ENCODE assay signal across 28 mouse cellular contexts in genomic region chr11:5482581-5482980, GRCm38 (mm10).
"Had no signal": no experiment of that assay in that cellular context is flagged by ENCODE, and none has a peak within 500 bp of the region (broad histone marks: within the 10 kb centered on the region; RNA-seq: fewer than 3 reads in every experiment).

No protein-coding gene starts in this region.

- DNase-seq: gastrocnemius, adult 2 months; gastrocnemius, postnatal 10 days; gastrocnemius, postnatal 25 days; heart, adult 2 months; heart, postnatal 14 days; heart, postnatal 4 days; kidney, adult 18-20 months; kidney, adult 8-10 months; kidney, postnatal 10 days; kidney, postnatal 25 days; kidney, postnatal 4 days; liver; liver, embryonic 13.5 days had no signal

- H3K36me3 ChIP-seq: heart, embryonic 13.5 days; heart, embryonic 15.5 days; hindbrain, embryonic 10.5 days; hindbrain, embryonic 12.5 days; intestine, embryonic 15.5 days; limb, embryonic 10.5 days; limb, embryonic 12.5 days; liver, embryonic 13.5 days had no signal

- H3K27me3 ChIP-seq: heart, embryonic 13.5 days; heart, embryonic 15.5 days; hindbrain, embryonic 12.5 days; intestine, embryonic 15.5 days; limb, embryonic 12.5 days; liver, embryonic 13.5 days had no signal

- H3K27ac ChIP-seq: gastrocnemius, adult 2 months; heart, adult 2 months; heart, embryonic 13.5 days; heart, embryonic 15.5 days; hindbrain, embryonic 10.5 days; hindbrain, embryonic 12.5 days; hindbrain, embryonic 14.5 days; intestine, embryonic 15.5 days; layer of hippocampus, adult 2 months; left cerebral cortex, adult 2 months; limb, embryonic 10.5 days; limb, embryonic 12.5 days; liver, embryonic 13.5 days had no signal

- H3K9ac ChIP-seq: heart, embryonic 13.5 days; heart, embryonic 15.5 days; hindbrain, embryonic 12.5 days; hindbrain, embryonic 14.5 days; intestine, embryonic 15.5 days; limb, embryonic 12.5 days; liver, embryonic 13.5 days had no signal

- ATAC-seq: hindbrain, embryonic 16.5 days; inflammation-experienced regulatory T-cells, adult 6 months; intestine, embryonic 15.5 days; intestine, postnatal 0 days had no signal

- H3K4me1 ChIP-seq: hindbrain, embryonic 10.5 days had no signal

- H3K4me2 ChIP-seq: heart, embryonic 11.5 days; heart, embryonic 13.5 days; heart, embryonic 15.5 days; hindbrain, embryonic 12.5 days; hindbrain, embryonic 14.5 days; intestine, embryonic 15.5 days; limb, embryonic 12.5 days; liver, embryonic 11.5 days; liver, embryonic 13.5 days had no signal

- H3K4me3 ChIP-seq: gastrocnemius, adult 2 months; heart, adult 2 months; heart, embryonic 13.5 days; heart, embryonic 15.5 days; hindbrain, embryonic 10.5 days; hindbrain, embryonic 12.5 days; intestine, embryonic 15.5 days; layer of hippocampus, adult 2 months; left cerebral cortex, adult 2 months; limb, embryonic 10.5 days; limb, embryonic 12.5 days; liver, embryonic 13.5 days had no signal

- H3K9me3 ChIP-seq: heart, embryonic 13.5 days; heart, embryonic 15.5 days; hindbrain, embryonic 10.5 days; hindbrain, embryonic 12.5 days; intestine, embryonic 15.5 days; limb, embryonic 10.5 days; limb, embryonic 12.5 days; liver, embryonic 13.5 days had no signal
